Mouse (Mus musculus) granulocyte monocyte progenitor cell, adult 5-6 weeks (primary cell): ENCODE measurements around the gene Hbb-bh1. TPM values are rescaled to one million over a fixed set of nuclear protein-coding genes. Genes with fewer than 3 reads are reported as not detected.
"Not testable (repeated sequence)": the region's sequence is repeated elsewhere in the genome, so short reads cannot be mapped to it uniquely, and the experiment has no call there.

Experiments used
- ATAC-seq: replicated peaks from 2 replicates; pipeline ENCODE4 v1.8.0; 2016; ENCODE audit warnings: mild to moderate bottlenecking, moderate TSS enrichment, inconsistent platforms; ENCODE audit not compliant: poor library complexity, severe bottlenecking
- total RNA-seq, 2 experiments: library from RNA; stranded (forward) in 1 of 2; stranded (reverse) in 1 of 2; fragments of 200-712, 200-1000 nt in 1 of 2; fragments of >200 nt in 1 of 2; fragmentation: Nextera tagmentation in 1 of 2; gene quantifications; 2 replicates each; pipeline ENCODE4 v1.2.3; 2014 to 2017

The Hbb-bh1 gene
- total RNA-seq (2014; fragmentation: Nextera tagmentation) (not detected in 2 replicates), total RNA-seq (2017) (not detected in 2 replicates)

GRCm38 (mm10) chr7:103843034-103843433 is at the start of gene Hbb-bh1:
Gene Hbb-bh1 (minus strand): TSS chr7:103843164.
- no peak for ATAC-seq

- ATAC-seq: no peak
Measured at GRCm38 (mm10) chr7:103886152-103886551, 43.2 kb upstream of the Hbb-bh1 start, which contains the start of gene Olfr66. Gene Olfr66 (minus strand): TSS chr7:103886252.

DNA sequence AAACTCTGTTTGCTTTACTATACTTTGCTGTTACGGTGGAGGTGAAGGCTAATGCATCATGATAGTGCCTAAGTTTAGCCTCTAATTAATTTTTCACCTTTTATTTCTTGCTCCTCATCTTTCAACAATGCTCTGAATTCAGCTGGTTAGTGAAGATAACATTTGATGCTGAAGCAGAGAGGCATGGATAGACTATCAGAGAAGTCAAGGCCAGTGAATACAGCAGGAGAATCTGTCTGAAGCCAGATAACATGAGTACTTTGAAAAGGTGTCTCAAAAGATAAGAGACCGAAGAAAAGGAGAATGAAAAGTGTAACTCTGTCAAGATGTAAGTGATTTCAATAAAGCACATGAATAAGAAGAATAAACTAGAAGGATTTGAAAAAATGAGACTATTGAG is 34.1 kb upstream of the Hbb-bh1 start:
- no peak for ATAC-seq

DNA sequence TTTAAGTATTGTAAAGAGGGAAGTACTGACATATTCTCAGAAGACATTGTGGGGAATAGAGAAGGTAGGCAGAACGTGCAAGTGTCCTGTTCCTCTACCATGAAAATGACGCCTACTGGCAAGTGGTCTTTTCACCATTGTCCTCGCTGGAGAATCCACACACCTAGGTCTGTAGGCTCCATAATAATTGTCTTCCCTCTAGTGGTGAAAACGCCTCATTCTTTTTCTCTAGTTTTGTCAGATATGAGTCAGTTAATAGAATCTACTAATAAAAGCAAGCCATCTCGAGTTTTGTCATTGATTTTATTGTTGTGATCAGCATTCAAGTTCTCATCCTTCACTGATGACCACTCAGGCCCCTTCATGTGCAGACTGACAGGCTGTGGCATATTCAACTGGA is 31.5 kb upstream of the Hbb-bh1 start:
- 0 out of 2 replicates have a peak, but pooled peaks have one; percentile 46 for ATAC-seq

GRCm38 (mm10) chr7:103873064-103873463 is 30.1 kb upstream of the Hbb-bh1 start:
- ATAC-seq: peak; percentile 50; the same call in 1 of the 2 replicates

GRCm38 (mm10) chr7:103870667-103871066 is 27.7 kb upstream of the Hbb-bh1 start:
- no peak for ATAC-seq

DNA sequence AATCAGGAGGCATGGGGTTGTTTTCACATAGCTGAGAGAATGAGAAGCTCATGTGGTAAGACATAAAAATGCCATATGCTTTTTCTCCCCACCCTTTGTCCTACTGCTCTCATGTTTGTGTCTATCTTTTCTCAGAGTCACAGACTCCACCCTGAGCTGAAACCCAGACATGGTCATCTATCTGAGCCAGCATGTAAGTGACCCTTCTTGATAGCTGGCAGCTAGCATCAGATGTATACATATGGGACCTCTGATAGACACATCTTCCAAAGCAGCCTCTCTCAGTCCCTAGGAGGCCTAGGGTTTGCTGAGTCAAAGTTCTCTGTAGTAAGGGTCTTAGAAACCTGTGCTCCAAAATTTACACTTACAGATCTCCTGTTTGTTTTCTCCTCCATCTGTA is 22.8 kb upstream of the Hbb-bh1 start:
- no peak for ATAC-seq

DNA sequence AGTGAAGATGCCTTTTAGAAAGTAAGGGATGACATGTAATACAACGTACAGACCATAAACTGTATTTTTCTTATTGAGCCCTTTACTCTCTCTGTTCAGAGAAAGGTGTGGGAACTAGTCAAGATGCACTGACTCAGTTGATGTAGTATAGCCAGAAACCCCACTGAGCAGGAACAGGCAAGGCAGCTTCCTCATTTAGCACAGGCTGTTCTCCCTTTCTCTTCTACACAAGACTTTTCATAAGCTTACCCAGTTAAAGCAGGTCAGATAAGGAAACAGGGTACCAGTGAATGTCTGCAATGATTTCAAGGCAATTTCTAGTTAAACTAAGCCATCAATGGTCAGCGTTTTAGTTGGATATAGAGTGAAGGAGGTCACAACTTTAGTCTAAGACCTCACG is 18.6 kb upstream of the Hbb-bh1 start:
- peak; percentile 75 for ATAC-seq

GRCm38 (mm10) chr7:103860855-103861254 is 17.9 kb upstream of the Hbb-bh1 start:
- ATAC-seq: peak; percentile 98

DNA sequence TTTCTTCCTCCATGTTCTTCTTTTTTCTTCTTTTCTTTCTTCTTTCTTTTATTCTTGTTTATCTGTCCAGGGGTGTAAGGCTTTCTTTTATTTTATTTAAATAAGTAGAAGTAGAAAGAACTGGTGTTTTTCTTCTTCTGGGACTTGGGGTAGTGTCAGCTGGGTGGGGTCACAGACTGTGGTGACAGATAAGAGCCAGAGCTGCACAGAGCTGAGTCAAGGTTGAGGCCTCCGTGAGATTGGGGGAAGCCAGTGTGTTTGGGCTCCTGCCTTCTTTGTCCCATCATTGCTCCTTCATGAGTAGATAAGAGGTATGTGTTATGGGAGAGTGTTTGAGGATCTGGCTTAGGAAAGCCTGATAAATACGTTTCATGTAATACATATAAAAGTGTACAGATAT is 16.1 kb upstream of the Hbb-bh1 start:
- ATAC-seq: no peak

DNA sequence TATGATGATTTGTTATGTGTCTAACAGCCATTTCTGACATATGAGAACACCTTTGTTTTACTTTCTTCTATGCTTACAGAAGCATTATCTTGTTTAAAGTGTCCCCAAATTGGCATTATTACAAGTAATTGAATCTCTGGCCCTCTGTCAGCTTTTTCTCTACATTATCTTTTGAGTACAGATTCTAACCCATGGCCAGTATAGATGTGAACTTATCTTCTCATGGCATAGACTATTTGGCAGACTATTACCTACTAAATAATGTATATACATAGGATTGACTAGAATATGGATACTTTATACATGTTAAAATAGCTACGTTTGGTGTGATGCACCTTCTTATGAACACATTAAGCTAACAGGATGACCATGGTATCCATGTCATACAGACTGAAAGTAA is 11.7 kb upstream of the Hbb-bh1 start:
- no peak for ATAC-seq

DNA sequence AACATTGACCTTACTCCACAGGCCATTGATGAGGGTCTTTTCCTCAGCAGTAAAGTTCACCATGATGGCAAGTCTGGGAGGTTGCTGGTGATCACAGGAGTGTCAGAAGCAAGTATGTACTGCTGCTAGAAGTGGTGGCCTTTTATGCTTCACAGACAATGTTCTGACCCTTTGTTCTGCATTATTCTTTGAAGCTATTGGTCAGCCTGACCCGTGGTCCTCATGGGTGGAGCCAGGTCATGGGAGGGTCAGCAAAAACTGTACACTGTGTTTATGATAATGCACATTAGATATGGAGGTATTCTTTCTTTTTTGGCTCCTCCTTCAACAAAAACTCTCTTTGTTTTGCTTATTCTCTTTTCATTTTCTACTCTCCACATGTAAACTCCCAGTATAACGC is 10.1 kb upstream of the Hbb-bh1 start, which contains the start of gene Hbb-y:
Gene Hbb-y (minus strand): TSS at position 127 of the 400 bp plus-strand sequence.
- no peak for ATAC-seq

- no peak for ATAC-seq
Measured at GRCm38 (mm10) chr7:103844525-103845325, 1.8 kb upstream of the Hbb-bh1 start.

DNA sequence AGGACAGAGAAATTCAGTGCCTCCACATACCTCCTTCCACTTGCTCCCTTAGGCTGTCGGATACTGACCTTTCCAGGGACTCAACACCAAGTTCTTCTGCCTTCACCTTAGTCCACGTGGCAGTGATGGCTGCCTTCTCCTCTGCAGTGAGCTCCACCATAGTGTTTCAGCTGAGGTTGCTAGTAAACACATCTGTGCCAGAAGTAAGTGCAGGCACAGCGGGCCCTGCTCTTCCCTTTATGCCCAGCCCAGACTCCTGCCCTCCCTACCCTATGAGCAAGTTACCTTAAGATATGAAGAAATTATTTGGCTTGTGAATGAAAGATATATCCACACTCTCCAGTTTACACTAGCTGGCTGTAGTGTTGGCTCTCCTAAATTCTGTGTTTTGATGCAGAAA is 2.7 kb downstream of the Hbb-bh1 start, which contains the start of gene Hbb-bh2:
Gene Hbb-bh2 (minus strand): TSS at position 253 of the 400 bp plus-strand sequence.
- ATAC-seq: no peak

- no peak for ATAC-seq
Measured at GRCm38 (mm10) chr7:103827808-103828207, 15.2 kb downstream of the Hbb-bh1 start, which contains the start of gene Hbb-bs. Gene Hbb-bs (minus strand): TSS chr7:103828096.

- peak; percentile 99 for ATAC-seq
Measured at GRCm38 (mm10) chr7:103827139-103827538, 15.8 kb downstream of the Hbb-bh1 start.

DNA sequence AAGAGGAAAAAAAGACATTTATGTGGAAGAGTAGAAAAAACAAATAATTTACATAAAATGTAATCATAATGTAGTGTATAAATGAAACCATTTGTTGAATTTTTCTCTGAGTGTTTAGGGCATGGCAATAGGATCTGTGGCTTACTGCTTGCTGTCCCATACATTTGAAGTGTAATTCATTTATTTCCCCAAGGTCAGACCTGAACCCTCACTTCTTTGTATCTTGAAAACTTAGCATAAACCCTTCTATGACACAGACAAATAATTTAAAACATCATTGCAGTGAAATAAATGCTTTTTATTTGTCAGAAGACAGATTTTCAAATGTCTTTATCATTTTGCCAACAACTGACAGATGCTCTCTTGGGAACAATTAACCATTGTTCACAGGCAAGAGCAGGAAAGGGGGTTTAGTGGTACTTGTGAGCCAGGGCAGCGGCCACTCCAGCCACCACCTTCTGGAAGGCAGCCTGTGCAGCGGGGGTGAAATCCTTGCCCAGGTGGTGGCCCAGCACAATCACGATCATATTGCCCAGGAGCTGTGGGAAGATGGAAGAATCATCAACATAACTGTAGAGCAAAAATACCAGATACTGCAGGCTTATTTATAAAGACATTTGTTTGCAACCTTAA is 16.6 kb downstream of the Hbb-bh1 start:
- no peak for ATAC-seq

DNA sequence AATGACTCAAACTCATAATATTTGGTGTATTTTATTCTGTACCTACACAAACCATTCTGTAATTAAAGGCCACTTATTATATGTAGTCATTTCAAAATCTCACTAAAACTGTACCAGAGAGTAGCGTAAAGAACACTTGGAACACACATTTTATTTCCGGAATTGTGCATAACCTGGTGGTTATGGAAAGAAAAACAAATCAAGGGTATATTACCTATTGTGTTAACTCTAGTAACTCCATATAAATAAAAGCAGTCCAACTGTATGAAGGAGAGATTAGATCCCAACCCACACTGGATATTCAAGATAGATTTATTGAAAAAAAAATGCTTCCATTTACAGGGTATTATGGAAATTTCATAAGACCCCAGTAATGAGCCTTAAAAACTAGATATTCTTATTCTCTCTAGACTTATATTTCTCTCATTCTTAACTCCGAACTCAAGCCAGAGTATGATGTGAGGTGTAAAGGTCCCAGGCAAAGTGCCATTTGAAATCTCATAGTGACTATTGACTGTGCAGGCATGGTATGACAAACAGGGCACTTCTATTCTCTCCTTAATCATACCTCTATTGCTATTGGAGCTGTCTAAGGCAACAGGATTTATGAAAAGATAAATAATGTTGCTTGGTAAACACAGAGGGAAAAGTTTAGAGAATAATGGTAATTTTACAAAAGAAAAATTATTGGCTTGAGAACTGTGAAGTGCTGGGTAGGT is 17.3 kb downstream of the Hbb-bh1 start:
- ATAC-seq: no peak

DNA sequence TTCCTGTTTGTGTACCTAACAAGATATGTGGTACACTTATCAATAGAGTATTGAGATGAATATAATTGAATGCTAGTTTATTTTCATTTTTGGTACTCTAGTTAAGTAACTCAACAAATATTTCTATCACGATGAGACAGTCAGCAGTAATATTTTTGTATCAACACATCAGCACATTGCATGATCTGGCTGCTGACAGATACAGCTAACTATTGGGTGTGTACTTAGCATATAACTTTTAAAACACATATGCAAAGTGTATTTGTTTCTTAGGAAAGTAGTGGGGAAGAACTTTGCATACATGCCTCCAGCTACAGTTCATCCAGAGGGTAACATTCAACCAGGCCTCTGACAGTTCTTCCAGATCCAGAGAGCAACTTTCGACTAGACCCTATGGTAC is 18.4 kb downstream of the Hbb-bh1 start:
- ATAC-seq: no peak

DNA sequence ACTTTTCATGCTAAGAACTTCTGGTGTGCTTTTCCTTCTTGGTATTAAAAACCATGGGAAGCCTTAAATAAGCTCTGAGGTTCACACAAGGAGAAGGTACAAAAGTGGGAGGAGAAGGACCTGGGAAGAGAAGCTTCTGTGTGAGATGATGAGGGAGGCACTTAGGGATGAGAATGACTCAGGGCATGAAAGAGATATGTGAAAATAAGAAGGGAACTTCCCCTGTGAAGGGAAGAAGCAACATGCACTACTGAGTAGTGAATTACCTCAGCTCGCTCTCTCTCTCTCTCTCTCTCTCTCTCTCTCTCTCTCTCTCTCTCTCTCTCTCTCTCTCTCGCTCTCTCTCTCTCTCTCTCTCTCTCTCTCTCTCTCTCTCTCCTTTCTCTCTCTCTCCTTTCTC is 27.9 kb downstream of the Hbb-bh1 start:
- not testable (repeated sequence) for ATAC-seq

GRCm38 (mm10) chr7:103813766-103814165 is 29.2 kb downstream of the Hbb-bh1 start, which contains the start of gene Hbb-bt:
Gene Hbb-bt (minus strand): TSS chr7:103813996.
- no peak for ATAC-seq
